Comparison of ENCODE assay signal across 12 mouse cellular contexts in the genomic region with DNA sequence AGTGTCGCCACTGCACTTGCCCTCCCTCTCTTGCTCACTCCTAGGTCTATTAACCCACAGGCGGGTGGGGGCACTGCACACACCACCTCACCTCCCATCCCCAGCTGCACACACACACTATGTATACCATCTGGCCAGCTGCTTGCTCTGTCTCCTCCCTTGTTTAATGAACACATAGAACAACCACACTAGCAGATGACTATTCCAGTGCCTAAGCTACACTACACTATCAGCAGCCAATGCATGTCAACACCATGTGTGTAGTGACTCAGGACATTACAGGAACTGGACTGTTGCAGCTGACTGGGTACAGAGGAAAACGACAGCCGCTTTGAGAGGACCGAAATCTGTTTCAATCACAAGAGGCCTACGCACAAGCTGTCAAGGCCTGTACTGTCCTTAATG. TPM values are rescaled to one million over a fixed set of nuclear protein-coding genes. Genes with fewer than 3 reads are reported as not detected.
DNase-seq lines count a peak whose midpoint lies in the region; ATAC-seq and TF ChIP-seq lines count a peak whose summit lies in the region.
"Had no signal": no experiment of that assay in that cellular context is flagged by ENCODE, and none has a peak within 500 bp of the region (broad histone marks: within the 10 kb centered on the region; RNA-seq: fewer than 3 reads in every experiment).

No protein-coding gene starts in this region.

- no peak overlapping the region for H3K9ac ChIP-seq in hindbrain, embryonic 15.5 days
- no peak overlapping the region for H3K9ac ChIP-seq in hindbrain, embryonic 14.5 days
- no peak overlapping the region for H3K9ac ChIP-seq in lung, postnatal 0 days (replicated peaks; ENCODE audit: low read depth)
- no peak overlapping the region for H3K9ac ChIP-seq in embryonic facial prominence, embryonic 15.5 days

- no peak for TF ChIP-seq CTCF in lung, postnatal 0 days (IDR thresholded peaks at IDR 0.05)

- 0 out of 2 replicates have a peak, but pooled peaks have one; percentile 19 for ATAC-seq in hindbrain, embryonic 15.5 days (ENCODE audit: low FRiP score, low read depth)
- ATAC-seq in hindbrain, embryonic 14.5 days (ENCODE audit: low FRiP score): no peak
- 0 out of 2 replicates have a peak, but pooled peaks have one; percentile 35 for ATAC-seq in lung, postnatal 0 days
- peak; percentile 60; the same call in 1 of the 2 replicates for ATAC-seq in embryonic facial prominence, embryonic 15.5 days (ENCODE audit: insufficient number of reproducible peaks, low FRiP score, low TSS enrichment, low read depth)

- H3K27ac ChIP-seq in hindbrain, embryonic 15.5 days (replicated peaks): no peak overlapping the region
- H3K27ac ChIP-seq in hindbrain, embryonic 14.5 days: no peak overlapping the region
- no peak overlapping the region for H3K27ac ChIP-seq in lung, postnatal 0 days (ENCODE audit: low read length)
- H3K27ac ChIP-seq in embryonic facial prominence, embryonic 15.5 days (replicated peaks): no peak overlapping the region

- 88% methylated on average over 6 of the region's 6 CpGs for WGBS in hindbrain, embryonic 15.5 days
- 92% methylated on average over 6 of the region's 6 CpGs for WGBS in hindbrain, embryonic 14.5 days
- WGBS in lung, postnatal 0 days: 87% methylated on average over 6 of the region's 6 CpGs
- WGBS in embryonic facial prominence, embryonic 15.5 days: 91% methylated on average over 6 of the region's 6 CpGs

- DNase-seq in hindbrain, embryonic 14.5 days (ENCODE audit: low spot score): no peak
- no peak for DNase-seq in lung, postnatal 0 days (ENCODE audit: low spot score)
- DNase-seq in lung, postnatal 10 days: no peak
- peak; percentile 79 for DNase-seq in telencephalon, adult 2 months (ENCODE audit: low read depth, low spot score)
- no peak for DNase-seq in cerebellum, postnatal 25 days
- DNase-seq: adrenal gland, postnatal 14 days; cerebellum, postnatal 36 days; heart, postnatal 14 days; lung, adult 18-20 months; thymus, adult 18-20 months had no signal

- no peaks in the 10 kb centered on the region for H3K4me1 ChIP-seq in hindbrain, embryonic 15.5 days (replicated peaks)
- no peaks in the 10 kb centered on the region for H3K4me1 ChIP-seq in hindbrain, embryonic 14.5 days (replicated peaks; ENCODE audit: control insufficient read depth, insufficient read depth, low read length)
- H3K4me1 ChIP-seq in lung, postnatal 0 days (ENCODE audit: insufficient read depth, low read depth, low read length): no peaks in the 10 kb centered on the region
- H3K4me1 ChIP-seq in embryonic facial prominence, embryonic 15.5 days: peaks cover 9% of the 10 kb centered on the region; the same call in 1 of the 2 replicates

- no peaks in the 10 kb centered on the region for H3K27me3 ChIP-seq in hindbrain, embryonic 15.5 days
- no peaks in the 10 kb centered on the region for H3K27me3 ChIP-seq in hindbrain, embryonic 14.5 days (ENCODE audit: control insufficient read depth, insufficient read depth, low read length)
- no peaks in the 10 kb centered on the region for H3K27me3 ChIP-seq in lung, postnatal 0 days (replicated peaks; ENCODE audit: insufficient read depth, low read length)
- no peaks in the 10 kb centered on the region for H3K27me3 ChIP-seq in embryonic facial prominence, embryonic 15.5 days

- H3K4me2 ChIP-seq in hindbrain, embryonic 15.5 days: no peak overlapping the region
- H3K4me2 ChIP-seq in hindbrain, embryonic 14.5 days (replicated peaks): no peak overlapping the region
- no peak overlapping the region for H3K4me2 ChIP-seq in lung, postnatal 0 days (replicated peaks; ENCODE audit: low read depth, low read length)
- H3K4me2 ChIP-seq in embryonic facial prominence, embryonic 15.5 days (replicated peaks): no peak overlapping the region

- no peaks in the 10 kb centered on the region for H3K9me3 ChIP-seq in hindbrain, embryonic 15.5 days
- no peaks in the 10 kb centered on the region for H3K9me3 ChIP-seq in hindbrain, embryonic 14.5 days (ENCODE audit: control insufficient read depth, low read length)
- no peaks in the 10 kb centered on the region for H3K9me3 ChIP-seq in lung, postnatal 0 days (ENCODE audit: low read length)
- no peaks in the 10 kb centered on the region for H3K9me3 ChIP-seq in embryonic facial prominence, embryonic 15.5 days (replicated peaks)

- no peak for TF ChIP-seq EP300 in lung, postnatal 0 days (IDR thresholded peaks at IDR 0.05)

- H3K4me3 ChIP-seq in hindbrain, embryonic 15.5 days: no peak overlapping the region
- no peak overlapping the region for H3K4me3 ChIP-seq in hindbrain, embryonic 14.5 days (replicated peaks; ENCODE audit: low read length)
- no peak overlapping the region for H3K4me3 ChIP-seq in lung, postnatal 0 days (ENCODE audit: low read depth, low read length)
- no peak overlapping the region for H3K4me3 ChIP-seq in embryonic facial prominence, embryonic 15.5 days (replicated peaks)

- peaks cover 27% of the 10 kb centered on the region for H3K36me3 ChIP-seq in hindbrain, embryonic 15.5 days
- H3K36me3 ChIP-seq in hindbrain, embryonic 14.5 days (replicated peaks; ENCODE audit: control insufficient read depth, insufficient read depth): peaks cover 32% of the 10 kb centered on the region
- peaks cover 15% of the 10 kb centered on the region for H3K36me3 ChIP-seq in lung, postnatal 0 days (ENCODE audit: insufficient read depth, low read length)
- peaks cover 37% of the 10 kb centered on the region for H3K36me3 ChIP-seq in embryonic facial prominence, embryonic 15.5 days

RNA-seq across cellular contexts. Expression of a gene that starts 51.9 kb away (rescaled TPM):
- 42.3 and 45.3 TPM in 2 replicates for polyA plus RNA-seq in hindbrain, embryonic 15.5 days (2015; fragmentation: Nextera tagmentation; extraction: Ambion mirVana)
- polyA plus RNA-seq in hindbrain, embryonic 14.5 days (2014; fragmentation: Nextera tagmentation; extraction: Ambion mirVana): 47.5 and 49.6 TPM in 2 replicates
- polyA plus RNA-seq in lung, postnatal 0 days (2015; fragmentation: Nextera tagmentation; extraction: Ambion mirVana): 59.9 and 65.6 TPM in 2 replicates
- 80.6 and 84.0 TPM in 2 replicates for polyA plus RNA-seq in embryonic facial prominence, embryonic 15.5 days (2015; fragmentation: Nextera tagmentation; extraction: Ambion mirVana)
